Mouse (Mus musculus) stomach, postnatal 0 days (tissue): Measurements from ENCODE around the gene Etv1. TPM values are rescaled to one million over a fixed set of nuclear protein-coding genes. Genes with fewer than 3 reads are reported as not detected.

Source experiments
- ATAC-seq: fragments of 200-750 bp; cut with Nextera tagmentation; 2 replicates; pipeline ENCODE4 v1.8.0; 2017; ENCODE audit not compliant: low FRiP score, low TSS enrichment
- DNase-seq: peaks from one replicate; pipeline ENCODE4 v3.0.0-alpha.2; 2016; ENCODE audit warnings: low spot score
- H3K27ac ChIP-seq: fragments of 300-500 bp; sonication (generic); replicated peaks from 2 replicates; pipeline ENCODE4 v1.5.1; 2014; ENCODE audit warnings: mild to moderate bottlenecking, control low read depth
- H3K27me3 ChIP-seq: fragments of 300-500 bp; sonication (generic); 2 replicates; pipeline ENCODE4 v1.6.1; 2014; ENCODE audit warnings: low read length; ENCODE audit not compliant: control insufficient read depth, insufficient read depth
- H3K36me3 ChIP-seq: fragments of 300-500 bp; sonication (generic); 2 replicates; pipeline ENCODE4 v1.6.1; 2014; ENCODE audit warnings: low read length, mixed read lengths; ENCODE audit not compliant: control insufficient read depth, insufficient read depth
- H3K4me1 ChIP-seq: fragments of 300-500 bp; sonication (generic); replicated peaks from 2 replicates; pipeline ENCODE4 v1.6.1; 2014; ENCODE audit warnings: antibody characterized with exemption; ENCODE audit not compliant: control insufficient read depth, insufficient read depth
- H3K4me2 ChIP-seq: fragments of 300-500 bp; sonication (generic); replicated peaks from 2 replicates; pipeline ENCODE4 v1.6.1; 2014; ENCODE audit warnings: low read depth, mild to moderate bottlenecking, control low read depth, moderate library complexity
- H3K4me3 ChIP-seq: fragments of 300-500 bp; sonication (generic); 2 replicates; pipeline ENCODE4 v1.5.1; 2014; ENCODE audit warnings: low read depth, low read length, control low read depth
- H3K9ac ChIP-seq: fragments of 300-500 bp; sonication (generic); 2 replicates; pipeline ENCODE4 v1.6.1; 2014; ENCODE audit warnings: mild to moderate bottlenecking, low read length, control low read depth, mixed read lengths
- H3K9me3 ChIP-seq: fragments of 300-500 bp; sonication (generic); 2 replicates; pipeline ENCODE4 v1.6.1; 2016; ENCODE audit warnings: low read length; ENCODE audit not compliant: control insufficient read depth
- CTCF ChIP-seq: IDR thresholded peaks from 2 replicates; pipeline ENCODE4 v1.5.1; 2016; ENCODE audit warnings: antibody characterized with exemption, low read depth, mild to moderate bottlenecking, moderate library complexity
- EP300 ChIP-seq: optimal IDR thresholded peaks from 2 replicates; pipeline ENCODE3; 2016; ENCODE audit warnings: antibody characterized with exemption
- WGBS: fragments of 180-500 bp; shearing (Covaris S2); extraction: QIAGEN DNeasy Blood & Tissue Kit; methylation state at CpG from one replicate; pipeline ENCODE4 v1.1.7; 2014; 5-methylcytosine and 5-hydroxymethylcytosine counted together
- polyA plus RNA-seq: library from polyadenylated mRNA; unstranded; fragments of >200 nt; fragmentation: Nextera tagmentation; extraction: Ambion mirVana; gene quantifications from 2 replicates; pipeline ENCODE4 v1.2.1, GENCODE M21; 2015

Etv1 gene
- polyA plus RNA-seq, 1 experiment from 2014 or later: 20.9 TPM

DNA sequence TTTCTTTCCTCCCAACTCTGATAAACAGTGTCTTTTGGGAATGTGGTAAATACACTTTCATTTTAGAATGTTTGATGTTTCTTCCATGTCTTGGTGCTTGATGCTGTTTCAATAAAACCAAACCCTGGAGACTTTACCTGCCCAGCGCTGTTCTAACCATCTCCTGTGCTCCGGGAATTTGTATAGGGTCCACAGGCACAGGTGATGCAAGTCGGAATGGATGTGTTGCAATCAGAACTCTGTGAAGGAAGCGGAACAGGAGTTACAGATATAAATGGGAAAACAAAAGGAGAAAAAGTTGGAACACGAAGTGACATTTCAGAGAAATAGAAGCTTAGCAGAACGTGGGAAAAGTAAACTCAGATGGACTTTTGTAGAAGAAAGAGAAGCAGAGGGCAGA lies 127.1 kb downstream of the Etv1 start:
- WGBS: 43% methylated on average over 6 of the region's 6 CpGs
- Histone ChIP-seq H3K27ac (no peak overlapping the region), H3K4me1 (no peaks in the 10 kb centered on the region; the same call in none of the 2 replicates), H3K4me3 (no peak overlapping the region), H3K27me3 (no peaks in the 10 kb centered on the region), H3K9me3 (no peaks in the 10 kb centered on the region), H3K4me2 (peak overlapping the region; percentile 41), H3K36me3 (no peaks in the 10 kb centered on the region), H3K9ac (no peak overlapping the region)
- DNase-seq (no peak), ATAC-seq (no peak)
- TF ChIP-seq EP300: no peak
- TF ChIP-seq CTCF: no peak

GRCm38 (mm10) chr12:38906812-38907211 lies 127.6 kb downstream of the Etv1 start:
- ATAC-seq (no peak), DNase-seq (peak; percentile 16)
- Histone ChIP-seq H3K27ac (0 out of 2 replicates have a peak overlapping the region, but pooled peaks have one; percentile 35), H3K9me3 (no peaks in the 10 kb centered on the region), H3K27me3 (no peaks in the 10 kb centered on the region), H3K36me3 (no peaks in the 10 kb centered on the region), H3K4me2 (peak overlapping the region; percentile 41), H3K4me1 (no peaks in the 10 kb centered on the region; the same call in none of the 2 replicates), H3K4me3 (no peak overlapping the region), H3K9ac (no peak overlapping the region)
- WGBS: 16% methylated on average over 9 of the region's 9 CpGs
- TF ChIP-seq EP300: no peak
- TF ChIP-seq CTCF: no peak

- Histone ChIP-seq H3K9me3 (no peaks in the 10 kb centered on the region), H3K4me3 (no peak overlapping the region), H3K36me3 (no peaks in the 10 kb centered on the region), H3K27me3 (no peaks in the 10 kb centered on the region), H3K27ac (no peak overlapping the region), H3K4me2 (no peak overlapping the region), H3K9ac (no peak overlapping the region), H3K4me1 (no peaks in the 10 kb centered on the region; the same call in none of the 2 replicates)
- no peak for TF ChIP-seq CTCF
- no peak for TF ChIP-seq EP300
- DNase-seq: no peak
- WGBS: 82% methylated on average over 3 of the region's 3 CpGs
- no peak for ATAC-seq
Observed at GRCm38 (mm10) chr12:38908947-38909346, 129.8 kb downstream of the Etv1 start.
